Comparison of ENCODE assay signal across 9 mouse cellular contexts in the genomic region with DNA sequence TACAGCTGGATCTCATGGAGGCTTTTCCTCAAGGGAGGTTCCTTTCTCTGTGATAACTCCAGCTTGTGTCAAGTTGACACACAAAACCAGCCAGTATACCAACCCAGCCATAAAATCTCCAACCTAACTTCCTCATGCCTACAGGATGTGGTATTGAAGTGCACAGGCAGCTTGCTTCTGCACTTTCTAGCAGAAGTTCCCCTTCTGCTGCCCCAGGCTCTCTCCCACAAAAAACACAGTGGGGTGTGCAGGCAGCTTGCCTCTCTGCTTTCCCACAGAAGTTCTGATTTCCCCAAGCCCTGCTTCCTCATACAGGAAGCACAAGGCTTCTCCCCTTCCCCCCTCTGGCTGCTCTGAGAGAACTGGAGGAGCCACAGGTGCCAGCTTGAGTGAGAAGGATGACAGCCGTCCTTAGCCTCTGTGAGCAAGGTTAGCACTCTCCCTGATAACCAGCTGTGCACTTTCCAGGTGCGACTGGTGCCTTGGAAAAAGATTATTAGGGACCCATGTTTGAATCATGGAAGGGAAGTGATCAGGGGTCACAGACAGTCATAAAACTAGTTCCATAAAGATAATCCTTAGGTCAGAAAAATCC. TPM values are rescaled to one million over a fixed set of nuclear protein-coding genes. Genes with fewer than 3 reads are reported as not detected.
DNase-seq lines count a peak whose midpoint lies in the region; ATAC-seq and TF ChIP-seq lines count a peak whose summit lies in the region.
"Had no signal": no experiment of that assay in that cellular context is flagged by ENCODE, and none has a peak within 500 bp of the region (broad histone marks: within the 10 kb centered on the region; RNA-seq: fewer than 3 reads in every experiment).

No protein-coding gene starts in this region.

- H3K4me2 ChIP-seq in heart, embryonic 11.5 days: no peak overlapping the region
- H3K4me2 ChIP-seq in midbrain, embryonic 13.5 days (replicated peaks): no peak overlapping the region

- H3K27ac ChIP-seq in heart, embryonic 11.5 days (ENCODE audit: low read depth, low read length): no peak overlapping the region
- H3K27ac ChIP-seq in MEL (ENCODE audit: control insufficient read depth, low read depth, low read length) (no peak overlapping the region), macrophage (peak overlapping the region; percentile 92)
- H3K27ac ChIP-seq in midbrain, embryonic 13.5 days: no peak overlapping the region

- TF ChIP-seq POLR2A in MEL (IDR thresholded peaks at IDR 0.05; ENCODE audit: control insufficient read depth in 1 of 2, insufficient read depth in 1 of 2, low read depth in 1 of 2, low read length in 2 of 2, poor library complexity in 1 of 2): no peak

- ATAC-seq in heart, embryonic 11.5 days (replicated peaks; ENCODE audit: insufficient number of reproducible peaks, low FRiP score, low TSS enrichment): no peak
- ATAC-seq in inflammation-experienced regulatory T-cells, adult 6 months: peak; percentile 87
- no peak for ATAC-seq in midbrain, embryonic 13.5 days

- TF ChIP-seq EP300 in MEL (IDR thresholded peaks at IDR 0.05; ENCODE audit: low read depth in 1 of 2, low read length in 2 of 2): no peak

- peak; percentile 18 to 60 for DNase-seq in heart, adult 9 months (ENCODE audit: low spot score in 2 of 2)
- DNase-seq in MEL (ENCODE audit: low read depth, low spot score): peak; percentile 54
- DNase-seq in spleen, postnatal 14 days (ENCODE audit: low spot score in 2 of 2): no peak
- DNase-seq in kidney, adult 11 months: no peak

- H3K79me2 ChIP-seq in MEL (ENCODE audit: control insufficient read depth, insufficient read depth, low read length, poor library complexity) (no peaks in the 10 kb centered on the region), macrophage (ENCODE audit: inconsistent target) (no peaks in the 10 kb centered on the region)

- no peaks in the 10 kb centered on the region for H3K9me3 ChIP-seq in heart, embryonic 11.5 days (replicated peaks; ENCODE audit: control insufficient read depth, low read length)
- no peaks in the 10 kb centered on the region for H3K9me3 ChIP-seq in MEL (replicated peaks; ENCODE audit: insufficient read depth, low read length)
- no peaks in the 10 kb centered on the region for H3K9me3 ChIP-seq in midbrain, embryonic 13.5 days

- no peak for TF ChIP-seq RAD21 in MEL (IDR thresholded peaks at IDR 0.05; ENCODE audit: low read depth, low read length)

- no peak for TF ChIP-seq CTCF in MEL (IDR thresholded peaks at IDR 0.05 in 2 of 3, conservative IDR thresholded peaks at IDR 0.05 in 1 of 3; ENCODE audit: control insufficient read depth in 1 of 3, insufficient read depth in 1 of 3, low read depth in 2 of 3, low read length in 3 of 3, poor library complexity in 1 of 3, severe bottlenecking in 1 of 3)

- WGBS in heart, embryonic 11.5 days (ENCODE audit: insufficient replicate concordance): 45% methylated on average over 2 of the region's 2 CpGs
- WGBS in macrophage (ENCODE audit: missing documents): 0% methylated on average over 2 of the region's 2 CpGs
- WGBS in midbrain, embryonic 13.5 days: 79% methylated on average over 2 of the region's 2 CpGs

- H3K4me1 ChIP-seq in heart, embryonic 11.5 days (ENCODE audit: control insufficient read depth, insufficient read depth, low read length): no peaks in the 10 kb centered on the region
- H3K4me1 ChIP-seq in MEL (ENCODE audit: control insufficient read depth in 1 of 2, insufficient read depth in 2 of 2, low read length in 2 of 2): no peaks in the 10 kb centered on the region
- no peaks in the 10 kb centered on the region for H3K4me1 ChIP-seq in midbrain, embryonic 13.5 days (replicated peaks)

- H3K9ac ChIP-seq in heart, embryonic 11.5 days (ENCODE audit: low read depth, low read length): no peak overlapping the region
- H3K9ac ChIP-seq in MEL (ENCODE audit: control insufficient read depth, low read depth, low read length, poor library complexity, severe bottlenecking): no peak overlapping the region
- H3K9ac ChIP-seq in midbrain, embryonic 13.5 days (replicated peaks): no peak overlapping the region

- no peak overlapping the region for H3K4me3 ChIP-seq in heart, embryonic 11.5 days (ENCODE audit: low read depth, low read length)
- H3K4me3 ChIP-seq in MEL (ENCODE audit: control insufficient read depth in 1 of 2, insufficient read depth in 1 of 2, low read depth in 2 of 2, low read length in 2 of 2) (no peak overlapping the region), macrophage (ENCODE audit: inconsistent target) (no peak overlapping the region)
- no peak overlapping the region for H3K4me3 ChIP-seq in midbrain, embryonic 13.5 days (replicated peaks)

- H3K27me3 ChIP-seq in heart, embryonic 11.5 days (ENCODE audit: control insufficient read depth, insufficient read depth, low read length): no peaks in the 10 kb centered on the region
- no peaks in the 10 kb centered on the region for H3K27me3 ChIP-seq in MEL (ENCODE audit: control insufficient read depth in 1 of 2, insufficient read depth in 2 of 2, low read length in 2 of 2)
- no peaks in the 10 kb centered on the region for H3K27me3 ChIP-seq in midbrain, embryonic 13.5 days

- H3K36me3 ChIP-seq in heart, embryonic 11.5 days (ENCODE audit: control insufficient read depth, insufficient read depth, low read length): no peaks in the 10 kb centered on the region
- H3K36me3 ChIP-seq in MEL (ENCODE audit: control insufficient read depth in 1 of 2, insufficient read depth in 2 of 2, low read length in 2 of 2) (no peaks in the 10 kb centered on the region), macrophage (ENCODE audit: inconsistent target) (no peaks in the 10 kb centered on the region)
- no peaks in the 10 kb centered on the region for H3K36me3 ChIP-seq in midbrain, embryonic 13.5 days

TF ChIP-seq in MEL, 35 proteins besides CTCF, POLR2A, EP300 and RAD21:
- no peak for TF ChIP-seq TBP (IDR thresholded peaks at IDR 0.05; ENCODE audit: low read depth, low read length)
- no peak for TF ChIP-seq NRF1 (IDR thresholded peaks at IDR 0.05; ENCODE audit: insufficient read depth, low read depth, low read length, poor library complexity, severe bottlenecking)
- TF ChIP-seq NELFE (IDR thresholded peaks at IDR 0.05; ENCODE audit: low read depth, low read length): no peak
- TF ChIP-seq USF1 (IDR thresholded peaks at IDR 0.05; ENCODE audit: low read depth, low read length): no peak
- TF ChIP-seq ZKSCAN1 (IDR thresholded peaks at IDR 0.05; ENCODE audit: low read depth, low read length): no peak
- no peak for TF ChIP-seq POLR2AphosphoS2 (IDR thresholded peaks at IDR 0.05; ENCODE audit: low read length)
- no peak for TF ChIP-seq ZMIZ1 (IDR thresholded peaks at IDR 0.05; ENCODE audit: low read depth, low read length)
- no peak for TF ChIP-seq TAL1 (IDR thresholded peaks at IDR 0.05; ENCODE audit: low read length)
- no peak for TF ChIP-seq MAZ (IDR thresholded peaks at IDR 0.05; ENCODE audit: low read depth, low read length)
- TF ChIP-seq SIN3A (IDR thresholded peaks at IDR 0.05; ENCODE audit: low read length): no peak
- no peak for TF ChIP-seq GATA1 (IDR thresholded peaks at IDR 0.05; ENCODE audit: low read depth, low read length)
- TF ChIP-seq JUND (IDR thresholded peaks at IDR 0.05; ENCODE audit: low read depth, low read length): no peak
- no peak for TF ChIP-seq MYC (IDR thresholded peaks at IDR 0.05; ENCODE audit: low read depth, low read length)
- no peak for TF ChIP-seq ZNF384 (IDR thresholded peaks at IDR 0.05; ENCODE audit: low read depth, low read length)
- TF ChIP-seq GABPA (IDR thresholded peaks at IDR 0.05; ENCODE audit: low read depth, low read length): no peak
- no peak for TF ChIP-seq KAT2A (conservative IDR thresholded peaks at IDR 0.05; ENCODE audit: low read depth, low read length)
- no peak for TF ChIP-seq BHLHE40 (IDR thresholded peaks at IDR 0.05; ENCODE audit: borderline replicate concordance, low read depth, low read length)

RNA-seq across cellular contexts. Expression of a gene that starts 29.3 kb away (rescaled TPM):
- polyA plus RNA-seq in heart, embryonic 11.5 days (2014; fragmentation: Nextera tagmentation; extraction: Ambion mirVana): not detected in 2 replicates
- not detected in 2 replicates for total RNA-seq in MEL (2012; rRNA removed)
- polyA plus RNA-seq in MEL (2012; ENCODE audit: insufficient read depth in 1 of 2, insufficient read length in 2 of 2, low read depth in 1 of 2, low replicate concordance in 2 of 2, missing spikeins in 1 of 2) (not detected), macrophage (2018) (not detected in 3 replicates)
- not detected for polyA plus RNA-seq in inflammation-experienced regulatory T-cells, adult 6 months (2017; shearing (Covaris generic))
- total RNA-seq in macrophage (2018; cell fraction: chromatin; rRNA removed): not detected
- total RNA-seq in macrophage (2018; cell fraction: cytosol; rRNA removed): not detected
- total RNA-seq in macrophage (2018; cell fraction: nucleus; rRNA removed): not detected
- polyA plus RNA-seq in midbrain, embryonic 13.5 days (2015; fragmentation: Nextera tagmentation; extraction: Ambion mirVana): 0.08 TPM in 1 of 2 replicates, not detected in the other
- polyA plus RNA-seq: embryonic facial prominence, embryonic 11.5 days had no signal

Comparison
In these comparisons a context has a peak if more than half of its experiments do, and no peak if none do; other contexts are left out.
1. DNase-seq: peak in heart, adult 9 months (2 of 2) and MEL (single experiment); none in spleen, postnatal 14 days (0 of 2) and kidney, adult 11 months (single experiment).